1 mouse cellular context compared by ENCODE assay signal in the genomic region with DNA sequence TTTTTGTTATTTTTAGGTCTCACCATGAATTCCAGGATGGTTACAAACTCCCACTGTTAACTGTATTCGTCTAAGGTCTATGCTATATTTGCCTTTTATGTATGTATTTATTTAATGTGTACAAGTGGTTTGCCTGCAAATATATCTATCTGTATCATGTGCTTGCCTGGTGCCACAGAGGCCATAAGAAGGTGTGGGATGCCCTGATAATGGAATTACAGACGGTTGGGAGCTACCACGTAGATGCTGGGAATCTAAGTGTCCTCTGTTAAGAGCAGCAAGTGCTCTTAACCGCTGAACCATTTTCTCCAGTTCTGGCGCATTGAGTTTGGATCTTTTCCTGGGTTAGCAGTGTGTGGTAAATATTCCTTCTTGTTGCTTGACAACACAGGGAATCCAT.
TF ChIP-seq lines count a peak whose summit lies in the region.

No protein-coding gene starts in this region.

TF ChIP-seq in CH12.LX, 34 proteins besides CTCF, POLR2A, EP300 and RAD21:
- TF ChIP-seq USF2 (conservative IDR thresholded peaks at IDR 0.05; ENCODE audit: low read depth, low read length): no peak
- 0 out of 2 replicates have a peak, but pooled peaks have one; percentile 1 for TF ChIP-seq ZNF384 (IDR thresholded peaks at IDR 0.05; ENCODE audit: low read depth, low read length)
